Mouse (Mus musculus) lung, adult 2 months (tissue): Measurements from ENCODE around the gene Pdpk1.

Source experiments
- CTCF ChIP-seq: fragments of 200-500 bp; IDR thresholded peaks from 2 replicates; pipeline ENCODE4 v1.5.1; 2011; ENCODE audit warnings: mild to moderate bottlenecking, low read length, control low read depth; ENCODE audit not compliant: insufficient read depth
- POLR2A ChIP-seq: fragments of 200-500 bp; IDR thresholded peaks from 2 replicates; pipeline ENCODE4 v1.6.1; 2011; ENCODE audit warnings: low read depth, mild to moderate bottlenecking, control low read depth, low read length, borderline replicate concordance; ENCODE audit errors: extremely low read depth

DNA sequence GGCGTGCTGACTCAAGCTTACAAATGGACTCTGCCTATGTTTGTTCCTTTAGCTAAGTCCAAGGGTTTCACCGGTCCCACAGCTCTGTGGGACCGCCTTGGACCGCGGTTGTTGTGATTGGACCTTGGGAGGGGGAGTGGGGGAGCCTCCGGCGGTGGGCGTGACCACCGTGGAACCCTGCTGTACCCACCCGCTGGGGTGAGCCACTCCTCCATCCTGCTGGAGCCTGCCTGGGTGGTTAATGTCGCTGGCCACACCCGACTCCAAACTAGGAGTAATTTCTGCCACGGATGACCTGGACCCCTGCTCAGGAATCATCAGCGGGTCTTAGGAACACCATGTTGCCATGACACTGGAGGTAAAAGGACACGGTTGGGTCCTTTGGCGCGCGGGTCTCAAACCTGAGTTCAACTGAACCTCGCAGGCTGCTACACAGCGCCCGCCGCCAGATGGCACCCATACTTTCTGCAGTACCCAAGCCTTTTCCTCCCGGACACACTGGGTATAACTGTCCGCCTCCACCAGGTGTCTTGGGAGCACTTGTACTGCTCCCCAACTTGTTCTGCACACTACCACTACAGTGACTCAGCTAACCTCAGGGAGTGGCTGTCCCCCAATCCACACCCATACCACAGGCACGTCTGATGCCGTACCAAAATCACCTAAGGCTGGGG, 1.3 kb upstream of the Pdpk1 start:
- TF ChIP-seq CTCF (peak; percentile 77), POLR2A (no peak)
